Mouse (Mus musculus) kidney, adult 11 months (tissue): ENCODE results near the gene Smpd2.

ENCODE experiments used
- DNase-seq: peaks from one replicate; pipeline ENCODE4 v3.0.0; 2022

Smpd2 gene

DNA sequence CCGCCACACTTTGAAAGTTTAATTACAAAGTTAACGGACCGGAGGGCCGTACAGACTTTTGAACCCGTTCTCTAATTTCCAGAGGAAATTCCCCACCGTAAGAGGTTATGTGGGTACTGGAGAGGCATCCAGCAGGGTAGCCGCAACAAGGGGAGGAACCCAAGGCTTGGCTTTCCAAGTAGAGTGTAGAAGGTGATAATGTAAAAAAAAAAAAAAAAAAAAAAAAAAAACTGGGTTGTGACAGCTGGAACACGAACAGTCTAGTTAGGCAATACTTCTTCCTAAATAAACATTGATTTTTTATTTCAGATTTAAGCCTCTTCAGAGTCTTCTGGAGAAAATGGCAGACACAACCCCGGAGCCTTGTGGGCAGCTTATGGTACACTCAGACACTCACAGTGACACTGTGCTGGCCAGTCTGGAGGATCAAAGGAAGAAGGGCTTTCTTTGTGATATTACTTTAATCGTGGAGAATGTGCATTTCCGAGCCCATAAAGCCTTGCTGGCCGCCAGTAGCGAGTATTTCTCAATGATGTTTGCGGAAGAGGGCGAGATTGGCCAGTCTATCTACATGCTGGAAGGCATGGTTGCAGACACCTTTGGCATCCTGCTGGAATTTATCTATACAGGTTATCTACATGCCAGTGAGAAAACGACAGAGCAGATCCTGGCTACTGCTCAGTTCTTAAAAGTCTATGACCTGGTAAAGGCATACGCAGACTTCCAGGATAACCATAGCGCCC lies 39.2 kb downstream of the Smpd2 start:
- no peak for DNase-seq

DNA sequence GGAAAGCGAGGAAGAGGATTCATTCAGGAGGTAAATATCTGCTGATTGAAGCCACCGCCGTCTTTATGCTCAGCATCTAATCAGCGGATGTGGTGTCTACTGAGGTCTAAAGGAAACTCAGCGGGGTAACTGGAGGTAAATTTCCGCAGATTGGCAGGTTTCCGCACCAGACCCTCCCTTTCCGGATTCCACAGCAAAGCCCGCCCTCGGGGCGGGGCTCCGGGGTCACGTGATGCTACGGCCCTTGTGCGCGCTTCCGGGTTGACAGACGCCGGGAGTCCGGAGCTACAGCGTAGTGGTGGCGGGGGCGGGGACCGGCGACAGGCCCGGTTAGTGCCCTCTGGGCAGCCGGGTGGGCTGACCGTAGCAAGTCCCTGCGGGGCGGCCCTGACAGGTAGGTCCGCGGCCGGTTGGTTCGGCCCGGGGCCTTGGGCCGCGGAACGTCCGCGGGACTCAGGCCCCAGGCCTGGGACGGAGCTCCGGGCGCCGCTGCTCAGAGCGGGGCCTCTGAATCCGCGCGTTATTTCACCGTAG lies 40.0 kb downstream of the Smpd2 start, which contains the start of gene Zbtb24:
Gene Zbtb24 (plus strand): TSS at position 247 of the 534 bp plus-strand sequence.
- peak; percentile 93 for DNase-seq

DNA sequence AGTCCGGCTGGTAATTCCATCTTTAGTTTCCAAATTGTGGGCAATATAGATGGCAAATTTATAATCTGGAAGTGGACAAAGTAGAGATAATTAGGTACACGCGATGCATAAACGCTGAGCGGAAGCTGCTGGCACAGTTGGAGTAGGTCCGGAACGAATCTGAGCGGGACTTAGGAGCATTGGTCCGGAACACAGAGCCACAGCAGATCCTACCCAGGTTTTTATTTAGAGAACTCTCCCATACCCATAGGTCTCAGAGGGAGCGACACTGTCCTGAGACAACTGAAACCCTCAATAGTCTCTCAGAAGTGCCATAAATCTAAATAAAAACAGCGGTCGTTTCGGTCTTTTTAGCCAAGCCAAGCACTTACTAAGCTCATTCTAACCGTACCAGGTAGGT lies 40.5 kb downstream of the Smpd2 start:
- peak; percentile 37 for DNase-seq

DNA sequence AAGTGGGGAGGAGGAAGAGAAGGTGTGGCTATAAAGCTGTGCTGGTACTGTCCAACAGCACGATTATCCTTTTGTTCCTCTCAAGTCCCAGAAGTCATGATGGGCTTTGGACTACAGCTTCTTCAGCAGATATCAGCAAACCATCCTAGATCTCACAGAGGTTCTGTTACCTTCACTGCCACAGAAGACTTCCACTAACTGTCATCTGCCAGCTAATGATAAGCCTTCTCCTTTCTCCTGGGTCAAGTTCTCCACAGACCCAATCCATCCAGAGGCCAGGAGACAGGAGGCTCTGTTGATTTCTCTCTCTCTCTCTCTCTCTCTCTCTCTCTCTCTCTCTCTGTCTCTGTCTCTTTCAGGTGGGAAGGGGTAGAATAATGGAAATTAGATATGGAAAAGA lies 42.0 kb downstream of the Smpd2 start:
- DNase-seq: no peak
